ENCODE assay signal across 14 mouse cellular contexts in the genomic region with DNA sequence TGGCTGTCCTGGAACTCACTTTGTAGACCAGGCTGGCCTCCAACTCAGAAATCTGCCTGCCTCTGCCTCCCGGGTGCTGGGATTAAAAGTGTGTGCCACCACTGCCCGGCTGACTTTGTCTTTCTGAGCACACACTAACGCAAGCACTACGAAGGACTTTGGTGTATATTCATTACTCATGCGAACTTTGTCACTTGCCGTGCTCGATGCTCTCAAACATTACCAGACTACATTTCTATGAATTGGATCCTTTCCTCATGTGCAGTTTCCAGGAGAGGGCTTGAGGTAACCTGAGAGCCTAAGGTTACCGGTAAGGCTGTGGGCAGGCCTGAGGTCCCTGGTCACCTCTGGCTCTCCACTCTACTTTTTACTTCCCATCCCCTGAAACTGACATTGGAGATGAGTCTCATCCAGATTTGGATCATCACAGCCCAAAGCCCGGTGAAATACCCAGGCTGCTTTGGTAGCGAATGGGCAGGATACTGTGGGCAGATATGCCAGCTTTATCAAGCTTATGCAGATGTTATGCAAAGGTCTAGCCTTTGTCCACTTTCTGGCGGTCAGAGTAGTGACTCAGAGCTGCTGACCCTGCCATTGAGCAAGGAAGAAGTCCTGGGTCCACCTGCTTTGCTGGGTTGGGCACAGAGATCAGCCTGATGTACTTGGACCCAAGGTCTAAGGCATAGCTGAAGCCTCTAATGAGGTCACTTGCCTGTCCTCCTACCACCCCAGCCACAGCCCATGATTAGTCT. TPM values are rescaled to one million over a fixed set of nuclear protein-coding genes. Genes with fewer than 3 reads are reported as not detected.
"Had no signal": no experiment of that assay in that cellular context is flagged by ENCODE, and none has a peak within 500 bp of the region (broad histone marks: within the 10 kb centered on the region; RNA-seq: fewer than 3 reads in every experiment).

No protein-coding gene starts in this region.

- H3K36me3 ChIP-seq: lung, embryonic 15.5 days; midbrain, embryonic 12.5 days; neural tube, embryonic 12.5 days had no signal

- H3K27me3 ChIP-seq: lung, embryonic 15.5 days; midbrain, embryonic 12.5 days; neural tube, embryonic 12.5 days had no signal

- H3K27ac ChIP-seq: lung, embryonic 15.5 days; midbrain, embryonic 12.5 days; neural tube, embryonic 12.5 days had no signal

- H3K9me3 ChIP-seq: limb, embryonic 10.5 days; lung, embryonic 15.5 days; megakaryocyte, embryonic 14.5 days; midbrain, embryonic 12.5 days; neural tube, embryonic 12.5 days had no signal

- ATAC-seq: intestine, embryonic 16.5 days had no signal

- H3K9ac ChIP-seq: lung, embryonic 15.5 days; midbrain, embryonic 12.5 days had no signal

- DNase-seq: kidney, postnatal 10 days; lung, postnatal 14 days; spleen, adult 18-20 months; thymus, adult 18-20 months; thymus, postnatal 14 days had no signal

RNA-seq across cellular contexts. Expression of a gene that starts 5.6 kb away (rescaled TPM):
- total RNA-seq: neutrophil, adult 5-6 weeks had no signal
- polyA plus RNA-seq: limb, embryonic 10.5 days; macrophage had no signal

RNA-seq across cellular contexts. Expression of a gene that starts 54.0 kb away (rescaled TPM):
- total RNA-seq: neutrophil, adult 5-6 weeks had no signal
- polyA plus RNA-seq: liver, embryonic 16.5 days; macrophage had no signal
